Mouse (Mus musculus) liver, embryonic 13.5 days (tissue): ENCODE results near the gene Zbtb22. TPM values are rescaled to one million over a fixed set of nuclear protein-coding genes. Genes with fewer than 3 reads are reported as not detected.
"Not testable (repeated sequence)": the region's sequence is repeated elsewhere in the genome, so short reads cannot be mapped to it uniquely, and the experiment has no call there.

ENCODE experiments used
- ATAC-seq: fragments of 200-750 bp; cut with Nextera tagmentation; 2 replicates; pipeline ENCODE4 v1.8.0; 2017; ENCODE audit warnings: low read depth, mild to moderate bottlenecking, moderate number of reproducible peaks, moderate library complexity
- DNase-seq: peaks from one replicate; pipeline ENCODE4 v3.0.0; 2022
- H3K27ac ChIP-seq: fragments of 300-500 bp; sonication (generic); 2 replicates; pipeline ENCODE4 v1.5.1; 2015; ENCODE audit warnings: moderate library complexity, mild to moderate bottlenecking, inconsistent platforms
- H3K27me3 ChIP-seq: fragments of 300-500 bp; sonication (generic); 2 replicates; pipeline ENCODE4 v1.6.1; 2015; ENCODE audit warnings: mild to moderate bottlenecking, inconsistent platforms
- H3K36me3 ChIP-seq: fragments of 300-500 bp; sonication (generic); 2 replicates; pipeline ENCODE4 v1.6.1; 2015; ENCODE audit warnings: mild to moderate bottlenecking, inconsistent platforms
- H3K4me1 ChIP-seq: fragments of 300-500 bp; sonication (generic); replicated peaks from 2 replicates; pipeline ENCODE4 v1.6.1; 2015; ENCODE audit warnings: inconsistent platforms
- H3K4me2 ChIP-seq: fragments of 300-500 bp; sonication (generic); 2 replicates; pipeline ENCODE4 v1.6.1; 2015; ENCODE audit warnings: inconsistent platforms, mild to moderate bottlenecking, moderate library complexity
- H3K4me3 ChIP-seq: fragments of 300-500 bp; sonication (generic); replicated peaks from 2 replicates; pipeline ENCODE4 v1.5.1; 2015; ENCODE audit warnings: mild to moderate bottlenecking, inconsistent platforms
- H3K9ac ChIP-seq: fragments of 300-500 bp; sonication (generic); 2 replicates; pipeline ENCODE4 v1.6.1; 2015; ENCODE audit warnings: mild to moderate bottlenecking, inconsistent platforms
- H3K9me3 ChIP-seq: fragments of 300-500 bp; sonication (generic); replicated peaks from 2 replicates; pipeline ENCODE4 v1.6.1; 2016; ENCODE audit warnings: inconsistent platforms
- WGBS: fragments of 180-500 bp; shearing (Covaris S2); methylation state at CpG from one replicate; pipeline ENCODE4 v1.1.7; 2015; ENCODE audit not compliant: insufficient replicate concordance; 5-methylcytosine and 5-hydroxymethylcytosine counted together
- polyA plus RNA-seq: library from polyadenylated mRNA; unstranded; fragments of >200 nt; fragmentation: Nextera tagmentation; extraction: Ambion mirVana; gene quantifications from 2 replicates; pipeline ENCODE4 v1.2.1, GENCODE M21; 2015

Zbtb22 gene
- 10.1 and 10.7 TPM in 2 replicates for polyA plus RNA-seq

GRCm38 (mm10) chr17:33915671-33916250 is at the start of gene Zbtb22, which contains the start of gene Tapbp:
Gene Zbtb22 (plus strand): TSS chr17:33915904.
Gene Tapbp (plus strand): TSS chr17:33915899.
- ATAC-seq: peak; percentile 86
- Histone ChIP-seq H3K4me2 (peak within 1 kb of the TSS; percentile 81), H3K36me3 (peaks cover 63% of the 10 kb centered on the region), H3K4me3 (peak within 1 kb of the TSS; percentile 90), H3K4me1 (peaks cover 72% of the 10 kb centered on the region), H3K9me3 (peaks cover 19% of the 10 kb centered on the region), H3K27ac (peak within 1 kb of the TSS; percentile 82), H3K27me3 (no peaks in the 10 kb centered on the region), H3K9ac (peak within 1 kb of the TSS; percentile 76)
- WGBS: under 1% methylated on average over 34 of the region's 34 CpGs
- DNase-seq: peak; percentile 90

GRCm38 (mm10) chr17:33873537-33873936 is 42.2 kb upstream of the Zbtb22 start, which contains the start of gene Gm7029:
Gene Gm7029 (plus strand): TSS chr17:33873837.
- H3K9me3 ChIP-seq, H3K4me3 ChIP-seq, DNase-seq, ATAC-seq, H3K9ac ChIP-seq, H3K4me2 ChIP-seq, H3K4me1 ChIP-seq, H3K27me3 ChIP-seq, H3K27ac ChIP-seq: not testable (repeated sequence)
- peaks cover 38% of the 10 kb centered on the region for H3K36me3 ChIP-seq
- 94% methylated on average over 6 of the region's 12 CpGs for WGBS

- H3K27me3 ChIP-seq: no peaks in the 10 kb centered on the region
- H3K4me1 ChIP-seq: no peaks in the 10 kb centered on the region
- H3K27ac ChIP-seq: no peak overlapping the region
- H3K4me3 ChIP-seq: no peak overlapping the region
- H3K9ac ChIP-seq: no peak overlapping the region
- WGBS: 87% methylated on average over 11 of the region's 11 CpGs
- no peaks in the 10 kb centered on the region for H3K9me3 ChIP-seq
- DNase-seq: no peak
- H3K36me3 ChIP-seq: peaks cover 46% of the 10 kb centered on the region
- no peak for ATAC-seq
- no peak overlapping the region for H3K4me2 ChIP-seq
These were observed 41.3 kb upstream of the Zbtb22 start for GRCm38 (mm10) chr17:33874411-33874810.

DNA sequence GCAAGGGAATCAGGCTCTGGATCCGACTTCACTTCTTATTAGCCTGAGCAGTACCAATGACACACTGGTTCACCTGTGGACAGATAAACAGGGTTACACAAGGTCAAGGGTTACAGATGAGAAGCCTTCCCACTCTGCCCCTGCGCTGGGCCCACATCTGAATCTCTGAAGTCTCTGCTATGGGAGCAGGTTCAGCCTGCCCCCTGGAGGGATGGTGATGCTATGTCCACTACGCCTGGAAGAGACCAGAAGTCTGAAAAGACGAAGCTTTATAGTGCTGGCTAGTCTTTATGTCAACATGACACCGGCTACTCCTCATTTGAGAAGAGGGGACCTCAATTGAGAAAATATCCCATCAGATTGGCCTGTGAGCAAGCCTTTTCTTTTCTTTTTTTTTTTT is 39.9 kb upstream of the Zbtb22 start:
- H3K36me3 ChIP-seq: peaks cover 60% of the 10 kb centered on the region
- not testable (repeated sequence) for H3K4me1 ChIP-seq, H3K9me3 ChIP-seq, DNase-seq, H3K27ac ChIP-seq, H3K4me3 ChIP-seq, H3K27me3 ChIP-seq, H3K4me2 ChIP-seq, H3K9ac ChIP-seq, ATAC-seq
- 84% methylated on average over 5 of the region's 5 CpGs for WGBS

DNA sequence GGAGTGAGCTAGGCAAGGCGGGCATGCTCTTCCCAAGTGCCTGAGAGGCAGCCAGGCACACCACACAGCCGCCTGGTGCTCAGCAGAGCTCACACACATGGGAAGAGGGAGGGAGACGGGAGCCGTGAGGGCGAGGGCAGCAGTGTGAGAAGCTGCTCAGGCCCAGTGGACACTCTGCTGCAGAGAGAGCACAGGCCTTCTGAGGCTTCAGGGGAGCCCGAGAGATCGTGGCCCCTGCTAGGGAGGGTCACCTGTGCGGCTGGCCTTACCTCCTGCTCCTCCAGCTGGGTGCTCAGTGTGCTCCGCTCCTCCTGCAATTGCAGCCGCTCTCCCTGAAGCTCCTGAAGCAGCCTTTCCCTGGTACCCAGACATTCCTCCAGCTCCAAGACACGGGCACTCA is 31.4 kb upstream of the Zbtb22 start:
- peaks cover 80% of the 10 kb centered on the region for H3K36me3 ChIP-seq
- H3K9ac ChIP-seq, H3K27me3 ChIP-seq: not testable (repeated sequence)

GRCm38 (mm10) chr17:33887802-33888201 is 27.9 kb upstream of the Zbtb22 start:
- 32% methylated on average over 2 of the region's 2 CpGs for WGBS
- Histone ChIP-seq H3K36me3 (peaks cover 46% of the 10 kb centered on the region), H3K4me2 (peak overlapping the region; percentile 76), H3K27ac (peak overlapping the region; percentile 43; the same call in 1 of the 2 replicates), H3K9ac (peak overlapping the region; percentile 92; the same call in 1 of the 2 replicates), H3K4me3 (peak overlapping the region; percentile 82), H3K4me1 (peaks cover 27% of the 10 kb centered on the region)
- H3K27me3 ChIP-seq, H3K9me3 ChIP-seq, DNase-seq, ATAC-seq: not testable (repeated sequence)

More for the DNA sequence above, 31.4 kb upstream of the Zbtb22 start:
- not testable (repeated sequence) for H3K4me2 ChIP-seq, H3K9me3 ChIP-seq, H3K27ac ChIP-seq, DNase-seq, H3K4me3 ChIP-seq, ATAC-seq
- H3K4me1 ChIP-seq: peaks cover 24% of the 10 kb centered on the region
- 95% methylated on average over 10 of the region's 11 CpGs for WGBS

- ATAC-seq, DNase-seq, H3K27me3 ChIP-seq, H3K9me3 ChIP-seq: not testable (repeated sequence)
- H3K9ac ChIP-seq: peak overlapping the region; percentile 92
- H3K4me1 ChIP-seq: peaks cover 27% of the 10 kb centered on the region
- peak overlapping the region; percentile 82 for H3K4me3 ChIP-seq
- H3K4me2 ChIP-seq: peak overlapping the region; percentile 76
- peak overlapping the region; percentile 43 for H3K27ac ChIP-seq
- H3K36me3 ChIP-seq: peaks cover 42% of the 10 kb centered on the region
These were observed 27.5 kb upstream of the Zbtb22 start for GRCm38 (mm10) chr17:33888230-33888629.

GRCm38 (mm10) chr17:33889941-33890532 is 25.7 kb upstream of the Zbtb22 start:
- not testable (repeated sequence) for DNase-seq, H3K9me3 ChIP-seq, H3K27me3 ChIP-seq
- H3K4me2 ChIP-seq: peak overlapping the region; percentile 76
- peak; percentile 4 for ATAC-seq
- peaks cover 25% of the 10 kb centered on the region for H3K36me3 ChIP-seq
- H3K4me1 ChIP-seq: peaks cover 27% of the 10 kb centered on the region
- H3K27ac ChIP-seq: peak overlapping the region; percentile 85
- H3K9ac ChIP-seq: peak overlapping the region; percentile 92
- H3K4me3 ChIP-seq: peak overlapping the region; percentile 82
- under 1% methylated on average over 44 of the region's 44 CpGs for WGBS

- Histone ChIP-seq H3K4me3 (peak within 1 kb of the TSS; percentile 82), H3K27me3 (no peaks in the 10 kb centered on the region), H3K9me3 (no peaks in the 10 kb centered on the region), H3K4me1 (peaks cover 27% of the 10 kb centered on the region), H3K9ac (peak within 1 kb of the TSS; percentile 92), H3K36me3 (peaks cover 19% of the 10 kb centered on the region), H3K27ac (peak within 1 kb of the TSS; percentile 85), H3K4me2 (peak within 1 kb of the TSS; percentile 76)
- ATAC-seq (peak; percentile 95), DNase-seq (peak; percentile 99)
- WGBS: 0% methylated on average over 49 of the region's 49 CpGs
These were observed 25.1 kb upstream of the Zbtb22 start, which contains the start of gene Kifc1 for GRCm38 (mm10) chr17:33890533-33891059. Gene Kifc1 (minus strand): TSS chr17:33890661.

DNA sequence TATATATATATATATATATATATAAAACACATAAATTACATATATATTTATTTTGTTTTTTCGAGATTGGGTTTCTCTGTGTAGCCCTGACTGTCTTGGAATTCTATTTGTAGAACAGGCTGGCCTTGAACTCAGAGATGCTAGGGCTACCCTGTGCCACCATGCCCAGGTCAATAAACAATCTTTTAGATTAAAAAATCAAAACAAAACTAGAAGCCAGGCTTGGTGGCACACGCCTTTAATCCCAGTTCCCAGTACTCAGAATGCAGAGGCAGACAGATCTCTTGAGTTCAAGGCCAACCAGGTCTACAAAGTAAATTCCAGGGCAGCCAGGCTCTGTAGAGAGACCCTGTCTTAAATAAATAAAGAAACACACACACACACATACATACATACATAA is 24.3 kb upstream of the Zbtb22 start:
- ATAC-seq (no peak), DNase-seq (no peak)
- Histone ChIP-seq H3K4me1 (peaks cover 27% of the 10 kb centered on the region), H3K9me3 (no peaks in the 10 kb centered on the region), H3K36me3 (peaks cover 12% of the 10 kb centered on the region), H3K27ac (no peak overlapping the region), H3K4me3 (no peak overlapping the region), H3K4me2 (peak overlapping the region; percentile 23; the same call in 1 of the 2 replicates), H3K27me3 (no peaks in the 10 kb centered on the region), H3K9ac (no peak overlapping the region)
- WGBS: 57% methylated on average over 2 of the region's 2 CpGs

DNA sequence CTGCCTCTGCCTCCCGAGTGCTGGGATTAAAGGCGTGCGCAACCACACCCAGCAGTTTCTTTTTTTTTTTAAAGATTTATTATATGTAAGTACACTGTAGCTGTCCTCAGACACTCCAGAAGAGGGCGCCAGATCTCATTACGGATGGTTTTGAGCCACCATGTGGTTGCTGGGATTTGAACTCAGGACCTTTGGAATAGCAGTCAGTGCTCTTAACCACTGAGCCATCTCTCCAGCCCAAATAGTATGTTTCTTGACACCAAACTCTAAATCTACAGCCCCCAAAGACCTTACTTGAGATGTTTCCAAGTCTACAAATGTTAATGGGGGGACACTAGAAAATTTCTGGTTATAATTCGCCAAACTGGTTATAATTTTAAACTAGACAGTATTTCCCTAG is 23.8 kb upstream of the Zbtb22 start:
- DNase-seq, ATAC-seq, H3K36me3 ChIP-seq, H3K27ac ChIP-seq, H3K9ac ChIP-seq, H3K27me3 ChIP-seq, H3K9me3 ChIP-seq, H3K4me2 ChIP-seq, H3K4me3 ChIP-seq: not testable (repeated sequence)
- 56% methylated on average over 6 of the region's 6 CpGs for WGBS
- H3K4me1 ChIP-seq: peaks cover 29% of the 10 kb centered on the region
